Mouse (Mus musculus) MEL (cell line): ENCODE measurements at regions not wholly inside any gene's neighbourhood (a gene's known extent, or its start where the extent isn't known, plus 50 kb on each side); places are given as distances from the start of the nearest gene placed in this dataset.
A peak's percentile ranks its signal among the peaks of the same experiment; 100 is the strongest.

Experiments
- DNase-seq: peaks from one replicate; pipeline ENCODE4 v3.0.0; 2011; ENCODE audit warnings: low read depth, low spot score
- H3K27ac ChIP-seq: 2 replicates; pipeline ENCODE4 v1.5.1; 2012; ENCODE audit warnings: low read depth, mild to moderate bottlenecking, control low read depth, low read length, moderate library complexity; ENCODE audit not compliant: control insufficient read depth
- H3K27me3 ChIP-seq, 2 experiments: fragments of 150-350 bp in 1 of 2; sonication (generic) in 1 of 2; 2 replicates each; pipeline ENCODE4 v1.6.1; 2012; ENCODE audit warnings: low read length in 2 of 2, mild to moderate bottlenecking in 2 of 2, improper control_type of control experiment in 1 of 2, moderate library complexity in 1 of 2; ENCODE audit not compliant: insufficient read depth in 2 of 2, control insufficient read depth in 1 of 2
- H3K36me3 ChIP-seq, 2 experiments: 2 replicates each; pipeline ENCODE4 v1.6.1; 2012 to 2014; ENCODE audit warnings: low read length in 2 of 2, improper control_type of control experiment in 1 of 2, inconsistent platforms in 1 of 2, mild to moderate bottlenecking in 1 of 2; ENCODE audit not compliant: insufficient read depth in 2 of 2, control insufficient read depth in 1 of 2
- H3K4me1 ChIP-seq, 2 experiments: fragments of 150-350 bp in 1 of 2; sonication (generic) in 1 of 2; 2 replicates each; pipeline ENCODE4 v1.6.1; 2012; ENCODE audit warnings: low read length in 2 of 2, improper control_type of control experiment in 1 of 2, mild to moderate bottlenecking in 1 of 2; ENCODE audit not compliant: insufficient read depth in 2 of 2, control insufficient read depth in 1 of 2
- H3K4me3 ChIP-seq, 2 experiments: fragments of 150-350 bp in 1 of 2; sonication (generic) in 1 of 2; 2 replicates each; pipeline ENCODE4 v1.5.1; 2012; ENCODE audit warnings: low read depth in 2 of 2, low read length in 2 of 2, mild to moderate bottlenecking in 2 of 2, moderate library complexity in 2 of 2, control low read depth in 1 of 2, improper control_type of control experiment in 1 of 2; ENCODE audit not compliant: control insufficient read depth in 1 of 2, insufficient read depth in 1 of 2
- H3K79me2 ChIP-seq: 2 replicates; pipeline ENCODE4 v1.6.1; 2012; ENCODE audit warnings: mild to moderate bottlenecking, low read length, moderate library complexity; ENCODE audit not compliant: control insufficient read depth, poor library complexity, insufficient read depth
- H3K9ac ChIP-seq: 2 replicates; pipeline ENCODE4 v1.6.1; 2012; ENCODE audit warnings: low read depth, mild to moderate bottlenecking, control low read depth, low read length, moderate library complexity; ENCODE audit not compliant: control insufficient read depth, poor library complexity, severe bottlenecking
- H3K9me3 ChIP-seq: fragments of 150-350 bp; sonication (generic); replicated peaks from 2 replicates; pipeline ENCODE4 v1.6.1; 2012; ENCODE audit warnings: mild to moderate bottlenecking, low read length, improper control_type of control experiment, moderate library complexity; ENCODE audit not compliant: insufficient read depth
- CHD1 ChIP-seq: IDR thresholded peaks from 2 replicates; pipeline ENCODE4 v1.6.1; 2012; ENCODE audit warnings: low read depth, mild to moderate bottlenecking, inconsistent platforms, low read length, improper control_type of control experiment
- CTCF ChIP-seq, 3 experiments: IDR thresholded peaks in 2 of 3; conservative IDR thresholded peaks in 1 of 3; 2 replicates each; pipeline ENCODE4 v1.5.1; 2011 to 2012; ENCODE audit warnings: low read length in 3 of 3, low read depth in 2 of 3, mild to moderate bottlenecking in 2 of 3, improper control_type of control experiment in 1 of 3, inconsistent platforms in 1 of 3, mixed read lengths in 1 of 3, moderate library complexity in 1 of 3; ENCODE audit not compliant: control insufficient read depth in 1 of 3, insufficient read depth in 1 of 3, poor library complexity in 1 of 3, severe bottlenecking in 1 of 3
- E2F4 ChIP-seq: IDR thresholded peaks from 2 replicates; pipeline ENCODE4 v1.6.1; 2011; ENCODE audit warnings: low read depth, low read length, improper control_type of control experiment, borderline replicate concordance
- EP300 ChIP-seq, 2 experiments: IDR thresholded peaks; 2 replicates each; pipeline ENCODE4 v1.6.1; 2011; ENCODE audit warnings: improper control_type of control experiment in 2 of 2, low read length in 2 of 2, low read depth in 1 of 2, mild to moderate bottlenecking in 1 of 2
- GABPA ChIP-seq: IDR thresholded peaks from 2 replicates; pipeline ENCODE4 v1.6.1; 2012; ENCODE audit warnings: low read depth, mild to moderate bottlenecking, inconsistent platforms, low read length, improper control_type of control experiment, moderate library complexity
- GATA1 ChIP-seq: IDR thresholded peaks from 2 replicates; pipeline ENCODE4 v1.6.1; 2011; ENCODE audit warnings: low read depth, low read length, improper control_type of control experiment
- HCFC1 ChIP-seq: IDR thresholded peaks from 2 replicates; pipeline ENCODE4 v1.6.1; 2012; ENCODE audit warnings: low read depth, mild to moderate bottlenecking, inconsistent platforms, low read length, improper control_type of control experiment, moderate library complexity
- JUND ChIP-seq: IDR thresholded peaks from 2 replicates; pipeline ENCODE4 v1.6.1; 2011; ENCODE audit warnings: low read depth, mild to moderate bottlenecking, improper control_type of control experiment, low read length
- KAT2A ChIP-seq: conservative IDR thresholded peaks from 2 replicates; pipeline ENCODE4 v1.6.1; 2012; ENCODE audit warnings: low read depth, low read length, improper control_type of control experiment, inconsistent platforms
- MAFK ChIP-seq: IDR thresholded peaks from 2 replicates; pipeline ENCODE4 v1.6.1; 2011; ENCODE audit warnings: low read depth, mild to moderate bottlenecking, low read length, improper control_type of control experiment, borderline replicate concordance
- MAX ChIP-seq: IDR thresholded peaks from 2 replicates; pipeline ENCODE4 v1.6.1; 2011; ENCODE audit warnings: low read length, improper control_type of control experiment
- MEF2A ChIP-seq: IDR thresholded peaks from 2 replicates; pipeline ENCODE4 v1.6.1; 2014; ENCODE audit warnings: low read depth, mild to moderate bottlenecking, inconsistent platforms, low read length, improper control_type of control experiment; ENCODE audit not compliant: poor library complexity, insufficient replicate concordance, severe bottlenecking; ENCODE audit errors: extremely low read depth
- NELFE ChIP-seq: IDR thresholded peaks from 2 replicates; pipeline ENCODE4 v1.6.1; 2011; ENCODE audit warnings: low read depth, low read length, improper control_type of control experiment
- NRF1 ChIP-seq: IDR thresholded peaks from 2 replicates; pipeline ENCODE4 v1.6.1; 2014; ENCODE audit warnings: low read depth, mild to moderate bottlenecking, inconsistent platforms, low read length, improper control_type of control experiment, moderate library complexity; ENCODE audit not compliant: poor library complexity, insufficient read depth, severe bottlenecking
- POLR2AphosphoS2 ChIP-seq: IDR thresholded peaks from 2 replicates; pipeline ENCODE4 v1.6.1; 2011; ENCODE audit warnings: low read length, improper control_type of control experiment
- RAD21 ChIP-seq: IDR thresholded peaks from 2 replicates; pipeline ENCODE4 v1.6.1; 2011; ENCODE audit warnings: mild to moderate bottlenecking, low read depth, low read length, improper control_type of control experiment
- SIN3A ChIP-seq: IDR thresholded peaks from 2 replicates; pipeline ENCODE4 v1.6.1; 2012; ENCODE audit warnings: low read length, improper control_type of control experiment, inconsistent platforms
- SMC3 ChIP-seq: IDR thresholded peaks from 2 replicates; pipeline ENCODE4 v1.6.1; 2011; ENCODE audit warnings: low read depth, low read length, improper control_type of control experiment
- TAL1 ChIP-seq: IDR thresholded peaks from 2 replicates; pipeline ENCODE4 v1.6.1; 2012; ENCODE audit warnings: mild to moderate bottlenecking, inconsistent platforms, low read length, moderate library complexity, mixed read lengths
- USF1 ChIP-seq: IDR thresholded peaks from 2 replicates; pipeline ENCODE4 v1.6.1; 2014; ENCODE audit warnings: low read depth, mild to moderate bottlenecking, inconsistent platforms, low read length, improper control_type of control experiment, moderate library complexity
- ZKSCAN1 ChIP-seq: IDR thresholded peaks from 2 replicates; pipeline ENCODE4 v1.6.1; 2012; ENCODE audit warnings: low read depth, mild to moderate bottlenecking, inconsistent platforms, low read length, improper control_type of control experiment, moderate library complexity
- ZMIZ1 ChIP-seq: IDR thresholded peaks from 2 replicates; pipeline ENCODE4 v1.6.1; 2012; ENCODE audit warnings: low read depth, mild to moderate bottlenecking, inconsistent platforms, low read length, improper control_type of control experiment, moderate library complexity

- TF ChIP-seq JUND = no peak
- TF ChIP-seq NELFE = no peak
- TF ChIP-seq USF1 = no peak
- no peak for TF ChIP-seq HCFC1
- no peak for TF ChIP-seq GABPA
- TF ChIP-seq ZMIZ1 = no peak
- TF ChIP-seq EP300 (IDR thresholded peaks at IDR 0.05; ENCODE audit: low read depth in 1 of 2, low read length in 2 of 2) = no peak
- no peak for TF ChIP-seq CHD1
- TF ChIP-seq E2F4 = no peak
- TF ChIP-seq CTCF (IDR thresholded peaks at IDR 0.05 in 2 of 3, conservative IDR thresholded peaks at IDR 0.05 in 1 of 3; ENCODE audit: control insufficient read depth in 1 of 3, insufficient read depth in 1 of 3, low read depth in 2 of 3, low read length in 3 of 3, poor library complexity in 1 of 3, severe bottlenecking in 1 of 3) = peak; percentile 31 to 55 (median 33)
- no peak for TF ChIP-seq POLR2AphosphoS2
- TF ChIP-seq MAX = no peak
- no peak for TF ChIP-seq MEF2A
- TF ChIP-seq SMC3 = peak; percentile 22; the same call in 1 of the 2 replicates
- no peak for TF ChIP-seq MAFK
- TF ChIP-seq ZKSCAN1 = no peak
- TF ChIP-seq TAL1 = no peak
- peak; percentile 10 for TF ChIP-seq RAD21
- TF ChIP-seq NRF1 = no peak
- H3K9ac ChIP-seq = no peak overlapping the region
These were observed 315.2 kb downstream of the Adam6a start for GRCm38 (mm10) chr12:113858893-113859292.

GRCm38 (mm10) chr12:113878826-113879225, 335.1 kb downstream of the Adam6a start:
- H3K27me3 ChIP-seq = no peaks in the 10 kb centered on the region
- no peak overlapping the region for H3K27ac ChIP-seq
- H3K4me3 ChIP-seq = no peak overlapping the region
- H3K9me3 ChIP-seq = no peaks in the 10 kb centered on the region
- peak; percentile 44 for DNase-seq
- no peak for TF ChIP-seq SIN3A
- TF ChIP-seq ZMIZ1 = no peak
- TF ChIP-seq NELFE = no peak
- TF ChIP-seq KAT2A = no peak
- peak; percentile 26; the same call in 1 of the 2 replicates for TF ChIP-seq SMC3
- TF ChIP-seq CTCF (IDR thresholded peaks at IDR 0.05 in 2 of 3, conservative IDR thresholded peaks at IDR 0.05 in 1 of 3; ENCODE audit: control insufficient read depth in 1 of 3, insufficient read depth in 1 of 3, low read depth in 2 of 3, low read length in 3 of 3, poor library complexity in 1 of 3, severe bottlenecking in 1 of 3) = peak; percentile 24 to 61 (median 47); a peak in 5 of 6 replicates
- TF ChIP-seq RAD21 = peak; percentile 11
- no peak for TF ChIP-seq GATA1
- H3K4me1 ChIP-seq = no peaks in the 10 kb centered on the region
- no peak overlapping the region for H3K9ac ChIP-seq
- no peaks in the 10 kb centered on the region for H3K36me3 ChIP-seq
- no peaks in the 10 kb centered on the region for H3K79me2 ChIP-seq

More at GRCm38 (mm10) chr12:113858893-113859292, 315.2 kb downstream of the Adam6a start:
- Histone ChIP-seq H3K36me3 (no peaks in the 10 kb centered on the region), H3K79me2 (no peaks in the 10 kb centered on the region), H3K4me3 (no peak overlapping the region), H3K9me3 (no peaks in the 10 kb centered on the region), H3K27ac (no peak overlapping the region), H3K27me3 (no peaks in the 10 kb centered on the region), H3K4me1 (no peaks in the 10 kb centered on the region)
- DNase-seq = peak; percentile 14
